Mouse (Mus musculus) lung, postnatal 4 days (tissue): ENCODE results near the gene Ergic1.

ENCODE experiments used
- DNase-seq, 2 experiments: peaks; one replicate each; pipeline ENCODE4 v3.0.0; 2021

Gene Ergic1

DNA sequence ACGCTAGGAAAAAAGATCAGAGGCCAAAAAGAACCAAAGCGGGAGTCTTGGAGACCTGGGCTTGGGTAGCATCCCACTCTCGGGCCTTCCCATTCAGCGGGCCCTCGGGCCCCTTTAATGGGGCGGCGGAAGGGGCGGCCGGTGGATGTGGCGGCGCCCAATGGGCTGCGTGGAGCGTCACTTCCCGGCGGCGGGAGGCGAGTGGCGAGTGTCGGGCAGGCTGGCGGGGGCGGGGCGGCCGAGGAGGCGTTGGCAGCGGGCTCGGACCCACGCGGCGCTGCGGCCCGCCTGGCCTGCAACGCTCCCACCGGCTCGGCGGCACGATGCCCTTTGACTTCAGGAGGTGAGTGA is at the start of gene Ergic1:
Ergic1 (plus strand) TSS at position 200 of the 351 bp plus-strand sequence.
- DNase-seq, result peak; percentile 95

- peak; percentile 61 to 80 for DNase-seq
These were observed 49.2 kb upstream of the Ergic1 start for GRCm38 (mm10) chr17:26511816-26512774.

GRCm38 (mm10) chr17:26512961-26513360 is 48.3 kb upstream of the Ergic1 start:
- peak in 1 of 2 experiments; percentile 43 for DNase-seq

DNA sequence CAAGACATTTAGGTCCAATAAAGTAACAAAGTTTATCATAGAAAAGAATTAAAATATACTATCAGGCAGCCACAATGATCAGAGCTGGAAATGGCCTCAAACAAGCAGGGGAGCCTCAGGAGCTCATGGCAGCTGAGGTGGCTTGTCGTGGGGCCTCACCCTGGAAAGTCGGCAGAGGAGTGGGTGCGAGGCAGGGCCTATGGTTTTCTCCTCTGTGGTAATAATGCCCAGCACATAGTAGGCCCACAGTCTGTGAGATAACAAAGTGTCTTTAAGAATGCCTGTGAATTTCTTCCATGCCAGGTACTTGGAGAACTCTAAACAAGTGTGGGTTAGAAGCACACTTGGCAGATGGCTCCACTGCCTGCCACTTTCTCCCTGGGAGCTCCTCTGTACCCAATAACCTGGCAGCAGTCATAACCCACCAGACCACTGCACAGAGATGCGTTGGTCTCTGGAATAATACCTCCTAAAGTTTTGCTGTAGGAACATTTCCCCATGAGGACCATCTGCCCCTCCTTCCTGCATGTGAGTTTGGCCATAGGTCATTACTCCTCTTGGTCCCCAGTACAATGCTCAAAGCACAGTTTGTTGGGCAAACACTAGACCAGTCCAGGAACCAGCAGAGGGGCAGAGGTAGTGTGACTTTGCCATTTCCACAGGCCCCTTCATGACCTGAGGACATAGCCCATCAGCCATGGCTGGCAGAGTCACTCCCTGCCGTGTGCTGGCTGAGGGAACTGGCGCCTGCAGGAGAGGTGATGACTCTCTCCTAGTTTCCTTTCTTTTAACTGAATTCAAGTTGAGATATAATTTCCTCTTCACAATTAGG is 47.6 kb upstream of the Ergic1 start:
- peak in 1 of 2 experiments; percentile 23 for DNase-seq

- peak in 1 of 2 experiments; percentile 25 for DNase-seq
These were observed 46.7 kb upstream of the Ergic1 start for GRCm38 (mm10) chr17:26514581-26515030.

- peak in 1 of 2 experiments; percentile 33 for DNase-seq
These were observed 45.6 kb upstream of the Ergic1 start for GRCm38 (mm10) chr17:26515675-26516074.

- DNase-seq, result no peak
These were observed 43.0 kb upstream of the Ergic1 start for GRCm38 (mm10) chr17:26518306-26518705.

- peak in 1 of 2 experiments; percentile 3 for DNase-seq
These were observed 38.6 kb upstream of the Ergic1 start for GRCm38 (mm10) chr17:26522711-26523110.

DNA sequence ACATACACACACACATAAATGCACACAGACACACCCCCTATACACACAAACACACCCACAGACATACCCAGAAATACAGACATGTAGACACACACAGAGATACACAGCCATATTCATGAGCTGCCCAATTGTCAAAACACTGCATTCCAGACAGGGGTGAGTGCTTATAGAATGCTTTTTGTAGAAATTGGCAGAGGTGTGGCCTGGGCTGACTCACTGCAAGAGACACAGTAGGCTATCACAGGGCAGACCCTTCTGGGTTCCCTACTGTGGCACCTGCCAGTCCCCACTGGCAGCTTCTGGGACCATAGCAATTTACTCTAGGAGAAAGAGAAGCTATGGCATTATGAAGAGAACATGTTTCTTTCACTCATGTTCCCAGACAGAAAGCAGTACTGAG is 37.0 kb upstream of the Ergic1 start:
- no peak for DNase-seq

DNA sequence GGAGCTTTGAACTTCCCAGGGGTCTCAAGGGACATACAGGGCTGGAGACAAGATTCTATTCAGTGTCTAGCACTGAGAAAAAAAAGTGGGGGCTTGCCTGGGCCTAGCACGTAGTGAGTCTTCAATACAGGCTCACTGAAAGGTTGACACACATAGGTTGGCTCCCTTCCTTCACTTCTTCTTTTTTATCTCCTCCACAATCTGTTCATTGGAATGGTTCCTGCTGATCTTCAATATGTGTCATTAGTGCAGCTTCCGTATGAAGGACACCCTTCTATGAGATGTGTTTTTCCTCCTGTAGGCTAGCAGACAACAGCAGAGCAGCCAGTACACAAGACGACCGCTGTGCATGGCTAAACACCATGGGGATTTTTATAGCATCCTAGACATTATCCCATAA is 36.5 kb upstream of the Ergic1 start:
- DNase-seq, result no peak

DNA sequence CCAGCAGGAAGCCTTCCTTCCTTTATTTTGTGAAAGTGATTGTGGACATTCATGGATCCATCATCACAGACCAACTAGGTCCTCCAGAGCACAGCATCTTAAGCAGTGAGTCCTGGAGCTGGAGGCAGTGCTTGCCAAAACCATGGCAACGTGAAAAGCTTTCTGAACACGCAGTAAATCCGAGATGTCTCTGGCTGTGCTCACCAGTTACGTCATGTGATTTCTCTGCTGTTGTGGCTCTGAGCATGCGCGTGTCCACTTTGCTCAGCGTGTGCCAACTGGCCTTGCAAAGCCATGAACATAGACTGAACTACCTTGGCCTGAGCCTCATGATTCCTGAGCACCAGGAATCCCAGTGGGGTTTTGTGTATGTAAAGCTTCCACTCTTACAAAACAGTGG is 36.0 kb upstream of the Ergic1 start:
- peak; percentile 12 to 42 for DNase-seq

- DNase-seq, result no peak
These were observed 34.0 kb upstream of the Ergic1 start for GRCm38 (mm10) chr17:26527291-26527690.

DNA sequence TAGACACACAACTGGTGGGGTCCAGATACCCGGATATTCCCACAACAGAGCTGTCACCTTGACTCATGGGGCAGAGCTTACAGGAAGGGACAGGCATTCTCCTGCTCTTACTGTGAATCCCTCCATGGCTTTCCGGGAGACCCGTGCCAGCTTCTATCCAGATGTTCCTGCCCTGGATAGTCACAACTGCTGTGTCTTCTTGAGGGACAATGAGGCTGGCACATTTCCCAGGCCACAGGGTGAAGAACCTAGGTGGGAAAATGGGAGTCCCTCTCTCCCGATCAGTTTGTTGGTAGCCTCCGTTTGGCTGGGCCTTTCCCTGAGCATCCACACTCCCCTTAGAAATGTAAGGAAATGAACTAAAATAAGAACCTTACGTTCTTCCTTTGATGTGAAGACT is 32.5 kb upstream of the Ergic1 start:
- no peak for DNase-seq

DNA sequence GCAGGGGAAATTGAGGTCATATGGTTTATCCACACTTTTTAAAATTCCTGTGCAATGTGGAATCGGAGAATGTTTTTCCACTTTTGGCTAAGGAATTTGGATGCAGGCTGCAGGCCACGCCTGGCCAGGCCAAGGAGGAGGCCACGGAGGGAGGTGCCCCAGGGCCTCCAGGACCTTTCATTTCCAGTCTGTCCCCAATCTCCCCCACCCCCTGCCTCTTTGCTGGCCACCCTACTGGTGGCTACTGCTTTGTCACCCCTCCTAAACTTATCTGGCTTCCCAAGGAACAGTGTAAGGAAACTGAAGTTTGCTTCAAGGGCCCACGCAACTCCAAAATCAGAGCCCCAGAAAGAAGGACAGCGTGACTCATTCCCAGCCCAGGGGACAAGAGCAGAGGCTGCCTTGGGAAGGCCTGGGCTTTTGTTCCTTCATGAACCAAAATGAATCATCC is 31.5 kb upstream of the Ergic1 start:
- no peak for DNase-seq

GRCm38 (mm10) chr17:26530590-26531081 is 30.7 kb upstream of the Ergic1 start:
- DNase-seq, result peak; percentile 49 to 71

GRCm38 (mm10) chr17:26531395-26532027 is 29.8 kb upstream of the Ergic1 start:
- DNase-seq, result peak in 1 of 2 experiments; percentile 17

- DNase-seq, result peak; percentile 35 to 36
These were observed 28.7 kb upstream of the Ergic1 start for GRCm38 (mm10) chr17:26532476-26533045.

GRCm38 (mm10) chr17:26533871-26534372 is 27.4 kb upstream of the Ergic1 start:
- DNase-seq, result peak; percentile 62 to 65

GRCm38 (mm10) chr17:26534695-26535094 is 26.6 kb upstream of the Ergic1 start:
- no peak for DNase-seq

DNA sequence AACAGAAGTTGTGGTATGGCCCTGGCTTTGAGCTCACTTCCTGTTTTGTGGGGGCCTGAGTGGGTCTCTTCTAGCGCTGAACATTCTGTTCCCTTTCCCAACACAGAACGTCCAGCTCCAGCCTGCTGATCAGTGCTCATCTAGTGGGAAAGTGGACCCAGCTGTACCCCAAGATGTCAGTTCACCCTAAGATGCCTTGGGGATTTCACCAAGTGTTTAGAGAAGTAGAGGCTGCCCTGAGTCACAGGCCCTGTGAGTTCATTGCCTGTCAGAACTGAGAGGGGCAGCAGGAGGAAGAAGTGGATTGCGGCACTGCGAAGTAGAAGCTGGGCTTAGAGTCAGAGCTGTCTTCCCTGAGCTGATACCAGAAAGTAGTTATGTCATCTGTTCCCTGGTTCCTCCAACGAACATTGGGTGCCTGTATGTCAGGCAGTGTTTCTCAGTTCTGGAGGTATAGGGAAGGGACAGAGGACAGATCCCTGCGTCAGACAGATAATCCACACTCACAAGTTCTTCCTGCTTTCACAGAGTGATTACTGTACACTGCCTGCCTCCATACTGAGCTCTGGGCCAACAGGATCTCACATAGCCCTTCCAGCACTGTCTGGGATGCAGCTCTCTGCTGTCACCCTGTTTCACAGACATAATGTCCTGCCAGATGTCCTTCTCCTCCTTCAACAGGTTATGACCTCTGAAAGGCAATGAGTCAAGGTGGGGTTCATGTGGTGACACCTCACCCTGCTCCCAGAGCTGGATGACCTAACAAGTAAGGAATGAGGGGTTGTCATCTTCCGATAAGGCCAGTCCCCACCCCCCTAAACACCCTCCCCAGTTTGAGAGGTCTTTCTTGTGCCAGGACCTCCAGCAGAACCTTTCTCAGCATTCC is 25.8 kb upstream of the Ergic1 start:
- peak in 1 of 2 experiments; percentile 45 for DNase-seq
